Mouse (Mus musculus) heart, embryonic 15.5 days (tissue): ENCODE results near the gene Idua. TPM values are rescaled to one million over a fixed set of nuclear protein-coding genes. Genes with fewer than 3 reads are reported as not detected.

Experiments used
- ATAC-seq: fragments of 200-750 bp; cut with Nextera tagmentation; replicated peaks from 2 replicates; pipeline ENCODE4 v1.8.0; 2017; ENCODE audit warnings: low read depth, moderate TSS enrichment; ENCODE audit not compliant: insufficient number of reproducible peaks, insufficient read depth, low FRiP score
- H3K27ac ChIP-seq: fragments of 300-500 bp; sonication (generic); 2 replicates; pipeline ENCODE4 v1.5.1; 2015; ENCODE audit warnings: mild to moderate bottlenecking, inconsistent platforms
- H3K27me3 ChIP-seq: fragments of 300-500 bp; sonication (generic); 2 replicates; pipeline ENCODE4 v1.6.1; 2015; ENCODE audit warnings: inconsistent platforms
- H3K36me3 ChIP-seq: fragments of 300-500 bp; sonication (generic); 2 replicates; pipeline ENCODE4 v1.6.1; 2015; ENCODE audit warnings: mild to moderate bottlenecking, inconsistent platforms
- H3K4me1 ChIP-seq: fragments of 300-500 bp; sonication (generic); replicated peaks from 2 replicates; pipeline ENCODE4 v1.6.1; 2015; ENCODE audit warnings: inconsistent platforms
- H3K4me2 ChIP-seq: fragments of 300-500 bp; sonication (generic); 2 replicates; pipeline ENCODE4 v1.6.1; 2015; ENCODE audit warnings: inconsistent platforms, mild to moderate bottlenecking, moderate library complexity
- H3K4me3 ChIP-seq: fragments of 300-500 bp; sonication (generic); 2 replicates; pipeline ENCODE4 v1.5.1; 2015; ENCODE audit warnings: mild to moderate bottlenecking, inconsistent platforms
- H3K9ac ChIP-seq: fragments of 300-500 bp; sonication (generic); 2 replicates; pipeline ENCODE4 v1.6.1; 2015; ENCODE audit warnings: mild to moderate bottlenecking, inconsistent platforms
- H3K9me3 ChIP-seq: fragments of 300-500 bp; sonication (generic); replicated peaks from 2 replicates; pipeline ENCODE4 v1.6.1; 2016; ENCODE audit warnings: inconsistent platforms
- WGBS: fragments of 180-500 bp; shearing (Covaris S2); methylation state at CpG from one replicate; pipeline ENCODE4 v1.1.7; 2015; ENCODE audit warnings: mixed read lengths; 5-methylcytosine and 5-hydroxymethylcytosine counted together
- polyA plus RNA-seq: library from polyadenylated mRNA; unstranded; fragments of >200 nt; fragmentation: Nextera tagmentation; extraction: Ambion mirVana; gene quantifications from 2 replicates; pipeline ENCODE4 v1.2.1, GENCODE M21; 2015

The Idua gene
- polyA plus RNA-seq, 1 experiment from 2014 or later, result 13.9 TPM

GRCm38 (mm10) chr5:108727425-108727824 is 67.3 kb downstream of the Idua start:
- ATAC-seq, result no peak
- H3K4me3 ChIP-seq, result no peak overlapping the region
- H3K9me3 ChIP-seq, result no peaks in the 10 kb centered on the region
- no peak overlapping the region for H3K4me2 ChIP-seq
- H3K36me3 ChIP-seq, result no peaks in the 10 kb centered on the region
- 80% methylated on average over 1 of the region's 1 CpGs for WGBS
- H3K27me3 ChIP-seq, result no peaks in the 10 kb centered on the region
- no peak overlapping the region for H3K27ac ChIP-seq
- H3K4me1 ChIP-seq, result no peaks in the 10 kb centered on the region; the same call in 1 of the 2 replicates
- no peak overlapping the region for H3K9ac ChIP-seq

Other genes with a start within 250 kb of the Idua start
- gene Atp5k, start 225.9 kb upstream of the Idua start, polyA plus RNA-seq, result 639 and 1,118 TPM in 2 replicates
- 0.35 and 0.43 TPM in 2 replicates for gene Mfsd7a, start 211.4 kb upstream of the Idua start, polyA plus RNA-seq
- 15.2 and 17.9 TPM in 2 replicates for gene Pcgf3, start 199.1 kb upstream of the Idua start, polyA plus RNA-seq
- gene Cplx1, start 110.3 kb upstream of the Idua start, polyA plus RNA-seq, result 0.66 and 1.9 TPM in 2 replicates
- gene Gak, start 30.6 kb upstream of the Idua start, polyA plus RNA-seq, result 23.6 and 35.4 TPM in 2 replicates
- gene Tmem175, start 30.6 kb upstream of the Idua start, polyA plus RNA-seq, result 14.1 and 18.9 TPM in 2 replicates
- 6.7 and 7.4 TPM in 2 replicates for gene Dgkq, start 9.3 kb downstream of the Idua start, polyA plus RNA-seq
- 0.29 and 0.71 TPM in 2 replicates for gene Slc26a1, start 15.2 kb downstream of the Idua start, polyA plus RNA-seq
- 14.6 and 20.1 TPM in 2 replicates for gene Fgfrl1, start 32.1 kb downstream of the Idua start, polyA plus RNA-seq
- gene Rnf212, start 114.7 kb downstream of the Idua start, polyA plus RNA-seq, result not detected in 2 replicates
- not detected in 2 replicates for gene Tmed11, start 135.0 kb downstream of the Idua start, polyA plus RNA-seq
- not detected in 2 replicates for gene Vmn2r8, start 148.5 kb downstream of the Idua start, polyA plus RNA-seq
- gene Vmn2r9, start 192.3 kb downstream of the Idua start, polyA plus RNA-seq, result not detected in 2 replicates